Mouse (Mus musculus): ENCODE measurements at regions not wholly inside any gene's neighbourhood (a gene's known extent, or its start where the extent isn't known, plus 50 kb on each side); places are given as distances from the start of the nearest gene placed in this dataset.

- H3K9me3 ChIP-seq (ENCODE audit: control insufficient read depth), result no peaks in the 10 kb centered on the region
- no peaks in the 10 kb centered on the region for H3K27me3 ChIP-seq (replicated peaks; ENCODE audit: control insufficient read depth, insufficient read depth, low read length)
- no peak overlapping the region for H3K9ac ChIP-seq (ENCODE audit: low read depth, low read length)
- ATAC-seq, result no peak
- TF ChIP-seq CTCF (IDR thresholded peaks at IDR 0.05; ENCODE audit: low read depth), result 0 out of 2 replicates have a peak, but pooled peaks have one; percentile 8
- no peaks in the 10 kb centered on the region for H3K36me3 ChIP-seq (ENCODE audit: control insufficient read depth, insufficient read depth)
- WGBS, result 44% methylated on average over 5 of the region's 5 CpGs
- H3K4me3 ChIP-seq (ENCODE audit: low read depth, low read length), result no peak overlapping the region
- no peak overlapping the region for H3K27ac ChIP-seq (ENCODE audit: low read depth, low read length)
- no peaks in the 10 kb centered on the region for H3K4me1 ChIP-seq (replicated peaks; ENCODE audit: control insufficient read depth, insufficient read depth, low read length)
- no peak overlapping the region for H3K4me2 ChIP-seq (replicated peaks; ENCODE audit: low read depth)
These were observed 159.7 kb downstream of the Sox11 start for GRCm38 (mm10) chr12:27182397-27183375.

GRCm38 (mm10) chr12:27173561-27173960, 168.8 kb downstream of the Sox11 start:
- TF ChIP-seq CTCF (IDR thresholded peaks at IDR 0.05; ENCODE audit: low read depth), result no peak

GRCm38 (mm10) chr12:27173151-27173550, 169.2 kb downstream of the Sox11 start:
- no peaks in the 10 kb centered on the region for H3K27me3 ChIP-seq (replicated peaks; ENCODE audit: control insufficient read depth, insufficient read depth, low read length)
- TF ChIP-seq CTCF (IDR thresholded peaks at IDR 0.05; ENCODE audit: low read depth), result no peak
- no peak overlapping the region for H3K4me2 ChIP-seq (replicated peaks; ENCODE audit: low read depth)
- WGBS, result 82% methylated on average over 4 of the region's 4 CpGs
- ATAC-seq, result no peak
- no peaks in the 10 kb centered on the region for H3K9me3 ChIP-seq (ENCODE audit: control insufficient read depth)
- H3K9ac ChIP-seq (ENCODE audit: low read depth, low read length), result no peak overlapping the region
- H3K27ac ChIP-seq (ENCODE audit: low read depth, low read length), result no peak overlapping the region
- no peaks in the 10 kb centered on the region for H3K4me1 ChIP-seq (replicated peaks; ENCODE audit: control insufficient read depth, insufficient read depth, low read length)
- H3K36me3 ChIP-seq (ENCODE audit: control insufficient read depth, insufficient read depth), result no peaks in the 10 kb centered on the region
- H3K4me3 ChIP-seq (ENCODE audit: low read depth, low read length), result no peak overlapping the region

More at GRCm38 (mm10) chr12:27173561-27173960, 168.8 kb downstream of the Sox11 start:
- H3K27me3 ChIP-seq (replicated peaks; ENCODE audit: control insufficient read depth, insufficient read depth, low read length), result no peaks in the 10 kb centered on the region
- 90% methylated on average over 4 of the region's 4 CpGs for WGBS
- no peaks in the 10 kb centered on the region for H3K36me3 ChIP-seq (ENCODE audit: control insufficient read depth, insufficient read depth)
- H3K9ac ChIP-seq (ENCODE audit: low read depth, low read length), result no peak overlapping the region
- no peaks in the 10 kb centered on the region for H3K9me3 ChIP-seq (ENCODE audit: control insufficient read depth)
- no peak overlapping the region for H3K4me2 ChIP-seq (replicated peaks; ENCODE audit: low read depth)
- H3K4me1 ChIP-seq (replicated peaks; ENCODE audit: control insufficient read depth, insufficient read depth, low read length), result no peaks in the 10 kb centered on the region
- ATAC-seq, result no peak
- no peak overlapping the region for H3K4me3 ChIP-seq (ENCODE audit: low read depth, low read length)
- no peak overlapping the region for H3K27ac ChIP-seq (ENCODE audit: low read depth, low read length)

- no peak for TF ChIP-seq CTCF (IDR thresholded peaks at IDR 0.05; ENCODE audit: low read depth)
- no peak overlapping the region for H3K4me3 ChIP-seq (ENCODE audit: low read depth, low read length)
These were observed 170.8 kb downstream of the Sox11 start for GRCm38 (mm10) chr12:27171595-27171994.

GRCm38 (mm10) chr12:27164920-27165504, 177.4 kb downstream of the Sox11 start:
- H3K9ac ChIP-seq (ENCODE audit: low read depth, low read length), result no peak overlapping the region
- no peak overlapping the region for H3K27ac ChIP-seq (ENCODE audit: low read depth, low read length)
- 91% methylated on average over 4 of the region's 4 CpGs for WGBS
- H3K4me1 ChIP-seq (replicated peaks; ENCODE audit: control insufficient read depth, insufficient read depth, low read length), result no peaks in the 10 kb centered on the region
- no peaks in the 10 kb centered on the region for H3K9me3 ChIP-seq (ENCODE audit: control insufficient read depth)
- no peak for ATAC-seq
- no peak for TF ChIP-seq CTCF (IDR thresholded peaks at IDR 0.05; ENCODE audit: low read depth)
- H3K4me2 ChIP-seq (replicated peaks; ENCODE audit: low read depth), result no peak overlapping the region
- no peaks in the 10 kb centered on the region for H3K36me3 ChIP-seq (ENCODE audit: control insufficient read depth, insufficient read depth)
- no peak overlapping the region for H3K4me3 ChIP-seq (ENCODE audit: low read depth, low read length)
- H3K27me3 ChIP-seq (replicated peaks; ENCODE audit: control insufficient read depth, insufficient read depth, low read length), result no peaks in the 10 kb centered on the region

More at GRCm38 (mm10) chr12:27171595-27171994, 170.8 kb downstream of the Sox11 start:
- no peak overlapping the region for H3K4me2 ChIP-seq (replicated peaks; ENCODE audit: low read depth)
- ATAC-seq, result no peak
- no peak overlapping the region for H3K27ac ChIP-seq (ENCODE audit: low read depth, low read length)
- H3K4me1 ChIP-seq (replicated peaks; ENCODE audit: control insufficient read depth, insufficient read depth, low read length), result no peaks in the 10 kb centered on the region
- H3K9ac ChIP-seq (ENCODE audit: low read depth, low read length), result no peak overlapping the region
- no peaks in the 10 kb centered on the region for H3K9me3 ChIP-seq (ENCODE audit: control insufficient read depth)
- no peaks in the 10 kb centered on the region for H3K27me3 ChIP-seq (replicated peaks; ENCODE audit: control insufficient read depth, insufficient read depth, low read length)
- H3K36me3 ChIP-seq (ENCODE audit: control insufficient read depth, insufficient read depth), result no peaks in the 10 kb centered on the region

- no peaks in the 10 kb centered on the region for H3K36me3 ChIP-seq (ENCODE audit: control insufficient read depth, insufficient read depth)
- no peaks in the 10 kb centered on the region for H3K9me3 ChIP-seq (ENCODE audit: control insufficient read depth)
- no peak overlapping the region for H3K4me2 ChIP-seq (replicated peaks; ENCODE audit: low read depth)
- no peaks in the 10 kb centered on the region for H3K27me3 ChIP-seq (replicated peaks; ENCODE audit: control insufficient read depth, insufficient read depth, low read length)
- H3K9ac ChIP-seq (ENCODE audit: low read depth, low read length), result no peak overlapping the region
- no peak for TF ChIP-seq CTCF (IDR thresholded peaks at IDR 0.05; ENCODE audit: low read depth)
- no peak overlapping the region for H3K4me3 ChIP-seq (ENCODE audit: low read depth, low read length)
- H3K4me1 ChIP-seq (replicated peaks; ENCODE audit: control insufficient read depth, insufficient read depth, low read length), result no peaks in the 10 kb centered on the region
- H3K27ac ChIP-seq (ENCODE audit: low read depth, low read length), result no peak overlapping the region
- WGBS, result 76% methylated on average over 18 of the region's 18 CpGs
- ATAC-seq, result no peak
These were observed 182.2 kb downstream of the Sox11 start for GRCm38 (mm10) chr12:27160063-27160686.

Data from intestine, postnatal 0 days (tissue).